Mouse (Mus musculus) lung, adult 2 months (tissue): ENCODE results near the gene Cd5l. TPM values are rescaled to one million over a fixed set of nuclear protein-coding genes. Genes with fewer than 3 reads are reported as not detected.
"Not testable (repeated sequence)": the region's sequence is repeated elsewhere in the genome, so short reads cannot be mapped to it uniquely, and the experiment has no call there.

Experiments
- DNase-seq: peaks from one replicate; pipeline ENCODE4 v3.0.0; 2022
- H3K4me1 ChIP-seq: fragments of 200-500 bp; 2 replicates; pipeline ENCODE4 v1.6.1; 2011; ENCODE audit warnings: low read length; ENCODE audit not compliant: control insufficient read depth, insufficient read depth
- H3K4me3 ChIP-seq: fragments of 200-500 bp; replicated peaks from 2 replicates; pipeline ENCODE3; 2011; ENCODE audit warnings: low read depth, mild to moderate bottlenecking, control low read depth, low read length; ENCODE audit errors: extremely low read depth
- CTCF ChIP-seq: fragments of 200-500 bp; IDR thresholded peaks from 2 replicates; pipeline ENCODE4 v1.5.1; 2011; ENCODE audit warnings: mild to moderate bottlenecking, low read length, control low read depth; ENCODE audit not compliant: insufficient read depth
- POLR2A ChIP-seq: fragments of 200-500 bp; IDR thresholded peaks from 2 replicates; pipeline ENCODE4 v1.6.1; 2011; ENCODE audit warnings: low read depth, mild to moderate bottlenecking, control low read depth, low read length, borderline replicate concordance; ENCODE audit errors: extremely low read depth
- WGBS: fragments of 180-500 bp; shearing (Covaris S2); methylation state at CpG from one replicate; pipeline ENCODE4 v1.1.7; 2018; 5-methylcytosine and 5-hydroxymethylcytosine counted together
- polyA plus RNA-seq: library from polyadenylated mRNA; depleted of rRNA; stranded (reverse); fragments of >200 nt; gene quantifications from 2 replicates; pipeline ENCODE4 v1.2.3, GENCODE M21; 2012

Gene Cd5l
- polyA plus RNA-seq, 1 experiment = 2.8 TPM

GRCm38 (mm10) chr3:87376195-87377165, 18.8 kb downstream of the Cd5l start, which contains the start of gene Fcrl1:
TSS of gene Fcrl1 (plus strand) at chr3:87376387.
- Histone ChIP-seq H3K4me3 (peak within 1 kb of the TSS; percentile 36), H3K4me1 (no peaks in the 10 kb centered on the region)
- WGBS = 58% methylated on average over 18 of the region's 18 CpGs
- TF ChIP-seq POLR2A (no peak), CTCF (no peak)
- DNase-seq = no peak

- Histone ChIP-seq H3K4me1 (no peaks in the 10 kb centered on the region), H3K4me3 (peak overlapping the region; percentile 52)
- 41% methylated on average over 3 of the region's 3 CpGs for WGBS
- DNase-seq = no peak
- TF ChIP-seq POLR2A = no peak
- TF ChIP-seq CTCF = no peak
Observed at GRCm38 (mm10) chr3:87377228-87377627, 19.5 kb downstream of the Cd5l start.

- H3K4me3 ChIP-seq = no peak overlapping the region
- WGBS = 43% methylated on average over 6 of the region's 6 CpGs
- H3K4me1 ChIP-seq = no peaks in the 10 kb centered on the region
- no peak for DNase-seq
- TF ChIP-seq CTCF = no peak
- no peak for TF ChIP-seq POLR2A
Observed at GRCm38 (mm10) chr3:87377719-87378118, 20.0 kb downstream of the Cd5l start.

- H3K4me3 ChIP-seq, H3K4me1 ChIP-seq, DNase-seq: not testable (repeated sequence)
- WGBS = 79% methylated on average over 2 of the region's 2 CpGs
Observed at GRCm38 (mm10) chr3:87379641-87380315, 22.1 kb downstream of the Cd5l start.

GRCm38 (mm10) chr3:87381806-87382712, 24.4 kb downstream of the Cd5l start:
- no peaks in the 10 kb centered on the region for H3K4me1 ChIP-seq
- 49% methylated on average over 7 of the region's 7 CpGs for WGBS
- no peak for DNase-seq
- H3K4me3 ChIP-seq = no peak overlapping the region
- TF ChIP-seq CTCF = no peak
- no peak for TF ChIP-seq POLR2A

GRCm38 (mm10) chr3:87383308-87383707, 25.6 kb downstream of the Cd5l start:
- TF ChIP-seq CTCF (no peak), POLR2A (no peak)
- 87% methylated on average over 3 of the region's 3 CpGs for WGBS
- Histone ChIP-seq H3K4me3 (no peak overlapping the region), H3K4me1 (no peaks in the 10 kb centered on the region)
- no peak for DNase-seq

DNA sequence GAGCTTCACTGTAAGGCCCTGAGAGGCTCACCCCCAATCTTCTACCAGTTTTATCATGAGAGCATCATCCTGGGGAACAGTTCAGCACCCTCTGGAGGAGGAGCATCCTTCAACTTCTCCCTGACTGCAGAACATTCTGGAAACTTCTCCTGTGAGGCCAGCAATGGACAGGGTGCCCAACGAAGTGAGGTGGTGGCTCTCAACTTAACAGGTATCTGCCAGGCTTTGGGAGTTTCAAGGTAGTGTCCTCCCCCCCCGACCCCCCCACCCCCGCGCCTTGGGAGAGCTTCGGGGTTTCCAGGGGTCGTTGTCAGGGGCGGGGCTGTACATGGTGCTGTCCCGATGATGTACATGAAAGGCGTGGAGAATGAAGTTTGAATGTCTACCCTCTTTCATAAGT, 27.4 kb downstream of the Cd5l start:
- DNase-seq = no peak
- 67% methylated on average over 9 of the region's 9 CpGs for WGBS
- TF ChIP-seq CTCF = no peak
- no peak for TF ChIP-seq POLR2A
- Histone ChIP-seq H3K4me3 (no peak overlapping the region), H3K4me1 (no peaks in the 10 kb centered on the region)

DNA sequence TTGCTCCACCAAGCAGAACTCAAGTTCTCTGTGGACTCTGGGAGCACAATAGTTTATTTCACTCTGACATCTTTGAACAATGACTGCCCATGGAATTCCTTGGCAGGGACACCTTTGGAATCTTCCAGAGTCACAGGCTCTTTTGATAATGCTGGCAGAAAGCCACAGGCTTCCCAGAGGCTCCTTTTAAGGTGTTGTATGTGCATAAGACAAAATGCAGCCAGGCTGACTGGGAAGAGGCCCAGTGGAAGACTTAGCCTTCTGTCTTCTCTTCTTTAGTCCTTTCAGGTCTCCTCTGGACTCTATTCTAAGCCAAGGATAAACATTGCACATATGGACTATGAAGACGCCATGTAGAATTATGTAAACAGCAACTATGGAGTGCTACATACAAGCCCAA, 33.3 kb downstream of the Cd5l start:
- Histone ChIP-seq H3K4me3 (no peak overlapping the region), H3K4me1 (no peaks in the 10 kb centered on the region)
- 57% methylated on average over 1 of the region's 1 CpGs for WGBS
- TF ChIP-seq CTCF (no peak), POLR2A (no peak)
- no peak for DNase-seq

- TF ChIP-seq CTCF = no peak
- no peak for TF ChIP-seq POLR2A
- no peak for DNase-seq
- 72% methylated on average over 4 of the region's 4 CpGs for WGBS
- H3K4me3 ChIP-seq = no peak overlapping the region
- no peaks in the 10 kb centered on the region for H3K4me1 ChIP-seq
Observed at GRCm38 (mm10) chr3:87398809-87399208, 41.1 kb downstream of the Cd5l start.
